ENCODE assay signal across 34 mouse cellular contexts in genomic region chr14:57622934-57623333, GRCm38 (mm10). TPM values are rescaled to one million over a fixed set of nuclear protein-coding genes. Genes with fewer than 3 reads are reported as not detected.
DNase-seq lines count a peak whose midpoint lies in the region; ATAC-seq and TF ChIP-seq lines count a peak whose summit lies in the region.
"Had no signal": no experiment of that assay in that cellular context is flagged by ENCODE, and none has a peak within 500 bp of the region (broad histone marks: within the 10 kb centered on the region; RNA-seq: fewer than 3 reads in every experiment).

No protein-coding gene starts in this region.

- no peak overlapping the region for H3K9ac ChIP-seq in liver, embryonic 12.5 days
- H3K9ac ChIP-seq in liver, postnatal 0 days (replicated peaks): no peak overlapping the region
- H3K9ac ChIP-seq: embryonic facial prominence, embryonic 12.5 days; forebrain, postnatal 0 days; hindbrain, embryonic 15.5 days; limb, embryonic 13.5 days; midbrain, embryonic 12.5 days; neural tube, embryonic 12.5 days had no signal

- WGBS in liver, embryonic 12.5 days (ENCODE audit: insufficient replicate concordance): 51% methylated on average over 3 of the region's 3 CpGs
- WGBS in liver, postnatal 0 days (ENCODE audit: insufficient replicate concordance): 48% methylated on average over 3 of the region's 3 CpGs

- H3K27me3 ChIP-seq in G1E (ENCODE audit: insufficient read depth, low read length): no peaks in the 10 kb centered on the region
- H3K27me3 ChIP-seq in liver, embryonic 12.5 days (replicated peaks): no peaks in the 10 kb centered on the region
- no peaks in the 10 kb centered on the region for H3K27me3 ChIP-seq in liver, postnatal 0 days (ENCODE audit: insufficient read depth, low read length)
- H3K27me3 ChIP-seq: embryonic facial prominence, embryonic 12.5 days; hindbrain, embryonic 15.5 days; limb, embryonic 13.5 days; midbrain, embryonic 12.5 days; neural tube, embryonic 12.5 days had no signal

- TF ChIP-seq EP300 in liver, postnatal 0 days (IDR thresholded peaks at IDR 0.05; ENCODE audit: low read depth): peak; percentile 73

- H3K4me3 ChIP-seq in G1E (ENCODE audit: low read depth, low read length): no peak overlapping the region
- H3K4me3 ChIP-seq in liver, embryonic 12.5 days: no peak overlapping the region
- H3K4me3 ChIP-seq in liver, postnatal 0 days (ENCODE audit: low read depth, low read length): no peak overlapping the region
- H3K4me3 ChIP-seq: embryonic facial prominence, embryonic 12.5 days; hindbrain, embryonic 10.5 days; hindbrain, embryonic 15.5 days; limb, embryonic 13.5 days; midbrain, embryonic 12.5 days; myocyte; neural tube, embryonic 12.5 days had no signal

- ATAC-seq in G1E (ENCODE audit: extremely low read depth, insufficient number of reproducible peaks, low FRiP score, poor library complexity, severe bottlenecking): peak; percentile 72
- ATAC-seq in liver, embryonic 12.5 days: peak; percentile 84
- peak; percentile 59 for ATAC-seq in liver, postnatal 0 days
- ATAC-seq: activated CD4-positive, CD25-positive, alpha-beta regulatory T cell, adult 4 months; forebrain, postnatal 0 days; inflammation-experienced regulatory T-cells, adult 6 months had no signal

- peaks cover 79% of the 10 kb centered on the region for H3K36me3 ChIP-seq in G1E (replicated peaks)
- peaks cover 79% of the 10 kb centered on the region for H3K36me3 ChIP-seq in liver, embryonic 12.5 days
- peaks cover 39% of the 10 kb centered on the region for H3K36me3 ChIP-seq in liver, postnatal 0 days (replicated peaks; ENCODE audit: insufficient read depth, low read length)

- TF ChIP-seq CTCF in G1E (IDR thresholded peaks at IDR 0.05; ENCODE audit: low read depth, low read length): no peak
- 0 out of 2 replicates have a peak, but pooled peaks have one; percentile 8 for TF ChIP-seq CTCF in liver, postnatal 0 days (IDR thresholded peaks at IDR 0.05; ENCODE audit: low read depth)

- no peaks in the 10 kb centered on the region for H3K9me3 ChIP-seq in G1E (replicated peaks)
- H3K9me3 ChIP-seq in liver, embryonic 12.5 days (replicated peaks): no peaks in the 10 kb centered on the region
- H3K9me3 ChIP-seq in liver, postnatal 0 days (ENCODE audit: low read length): no peaks in the 10 kb centered on the region
- H3K9me3 ChIP-seq: embryonic facial prominence, embryonic 12.5 days; hindbrain, embryonic 10.5 days; hindbrain, embryonic 15.5 days; limb, embryonic 13.5 days; midbrain, embryonic 12.5 days; neural tube, embryonic 12.5 days had no signal

- peaks cover 18% of the 10 kb centered on the region for H3K4me1 ChIP-seq in G1E (ENCODE audit: insufficient read depth, low read depth, low read length)
- H3K4me1 ChIP-seq in liver, embryonic 12.5 days: peaks cover 18% of the 10 kb centered on the region
- no peaks in the 10 kb centered on the region for H3K4me1 ChIP-seq in liver, postnatal 0 days (ENCODE audit: insufficient read depth)
- H3K4me1 ChIP-seq: embryonic facial prominence, embryonic 12.5 days; hindbrain, embryonic 10.5 days; midbrain, embryonic 12.5 days; neural tube, embryonic 12.5 days had no signal

- DNase-seq in G1E (ENCODE audit: low spot score): no peak
- peak; percentile 9 for DNase-seq in c-Kit-positive CD71-negative TER-119-negative erythroid progenitor cells, embryonic 14.5 days (ENCODE audit: low read depth)
- DNase-seq in liver, postnatal 0 days: no peak
- no peak for DNase-seq in testis, postnatal 10 days (ENCODE audit: low spot score)
- DNase-seq in frontal cortex, postnatal 36 days (ENCODE audit: low spot score in 2 of 2): no peak
- DNase-seq in kidney, postnatal 4 days: no peak
- DNase-seq: adrenal gland, adult 2 months; cerebellum, adult 11-12 months; cerebellum, adult 9-11 months; embryo, embryonic 11 days; forebrain, postnatal 0 days; gastrocnemius, postnatal 25 days; heart, adult 11 months; heart, postnatal 14 days; kidney, adult 11 months; kidney, postnatal 14 days; lung, adult 2 months; lung, postnatal 10 days; right cerebral cortex, adult 18-20 months; spleen, adult 18-20 months; thymus, adult 2 months; thymus, postnatal 36 days had no signal

- no peak overlapping the region for H3K4me2 ChIP-seq in liver, embryonic 12.5 days
- no peak overlapping the region for H3K4me2 ChIP-seq in liver, postnatal 0 days (ENCODE audit: low read depth, low read length)
- H3K4me2 ChIP-seq: embryonic facial prominence, embryonic 12.5 days; hindbrain, embryonic 15.5 days; limb, embryonic 13.5 days; midbrain, embryonic 12.5 days; neural tube, embryonic 12.5 days had no signal

- no peak overlapping the region for H3K27ac ChIP-seq in liver, embryonic 12.5 days
- no peak overlapping the region for H3K27ac ChIP-seq in liver, postnatal 0 days (ENCODE audit: low read depth)
- H3K27ac ChIP-seq: embryonic facial prominence, embryonic 12.5 days; hindbrain, embryonic 10.5 days; hindbrain, embryonic 15.5 days; limb, embryonic 13.5 days; macrophage; midbrain, embryonic 12.5 days; neural tube, embryonic 12.5 days; stomach, postnatal 0 days had no signal

RNA-seq across cellular contexts. Expression of gene Xpo4, which starts 42.3 kb away (rescaled TPM):
- total RNA-seq in G1E (2014; fragmentation: Nextera tagmentation) (81.6 and 98.1 TPM in 2 replicates), G1E (2017) (35.8 and 45.0 TPM in 2 replicates)
- polyA plus RNA-seq in G1E (2012): 4.8 and 16.3 TPM in 2 replicates
- 28.9 and 29.3 TPM in 2 replicates for polyA plus RNA-seq in liver, embryonic 12.5 days (2016; fragmentation: Nextera tagmentation; extraction: Ambion mirVana)
- 4.9 and 5.0 TPM in 2 replicates for polyA plus RNA-seq in liver, postnatal 0 days (2015; fragmentation: Nextera tagmentation; extraction: Ambion mirVana)

RNA-seq across cellular contexts. Expression of gene Eef1akmt1, which starts 51.5 kb away (rescaled TPM):
- 14.4 and 19.1 TPM in 2 replicates for total RNA-seq in G1E (2014; fragmentation: Nextera tagmentation)
- total RNA-seq in G1E (2017): 36.4 and 39.7 TPM in 2 replicates
- polyA plus RNA-seq in G1E (2012): 1.1 and 1.4 TPM in 2 replicates
- 53.6 and 54.5 TPM in 2 replicates for polyA plus RNA-seq in liver, embryonic 12.5 days (2016; fragmentation: Nextera tagmentation; extraction: Ambion mirVana)
- polyA plus RNA-seq in liver, postnatal 0 days (2015; fragmentation: Nextera tagmentation; extraction: Ambion mirVana): 17.6 and 17.7 TPM in 2 replicates
